Mouse (Mus musculus) small intestine, adult 2 months (tissue): ENCODE measurements around the gene Try4. TPM values are rescaled to one million over a fixed set of nuclear protein-coding genes. Genes with fewer than 3 reads are reported as not detected.

ENCODE experiments used
- H3K27ac ChIP-seq: fragments of 200-500 bp; 2 replicates; pipeline ENCODE4 v1.5.1; 2012; ENCODE audit warnings: low read depth, low read length, control low read depth, inconsistent platforms; ENCODE audit not compliant: insufficient read depth
- H3K27me3 ChIP-seq: fragments of 200-500 bp; 2 replicates; pipeline ENCODE4 v1.6.1; 2012; ENCODE audit warnings: mild to moderate bottlenecking, moderate library complexity, low read length, inconsistent platforms; ENCODE audit not compliant: control insufficient read depth, insufficient read depth
- H3K36me3 ChIP-seq: fragments of 200-500 bp; 2 replicates; pipeline ENCODE4 v1.6.1; 2012; ENCODE audit warnings: mild to moderate bottlenecking, low read length, control low read depth, inconsistent platforms; ENCODE audit not compliant: control insufficient read depth, insufficient read depth
- H3K4me1 ChIP-seq: fragments of 200-500 bp; 2 replicates; pipeline ENCODE4 v1.6.1; 2012; ENCODE audit warnings: low read length, inconsistent platforms, mixed read lengths; ENCODE audit not compliant: control insufficient read depth, insufficient read depth, insufficient read length
- H3K4me3 ChIP-seq: fragments of 200-500 bp; 2 replicates; pipeline ENCODE4 v1.5.1; 2012; ENCODE audit warnings: low read depth, mild to moderate bottlenecking, control low read depth, inconsistent platforms, low read length, moderate library complexity
- CTCF ChIP-seq: fragments of 200-500 bp; IDR thresholded peaks from 2 replicates; pipeline ENCODE4 v1.5.1; 2012; ENCODE audit warnings: low read depth, mild to moderate bottlenecking, control low read depth, inconsistent platforms, low read length, moderate library complexity, mixed read lengths; ENCODE audit not compliant: insufficient replicate concordance, insufficient read length; ENCODE audit errors: extremely low read depth
- POLR2A ChIP-seq: fragments of 200-500 bp; IDR thresholded peaks from 2 replicates; pipeline ENCODE4 v1.6.1; 2012; ENCODE audit warnings: low read depth, mild to moderate bottlenecking, control low read depth, inconsistent platforms, low read length, moderate library complexity
- WGBS: fragments of 180-500 bp; shearing (Covaris S2); methylation state at CpG from one replicate; pipeline ENCODE4 v1.1.7; 2018; 5-methylcytosine and 5-hydroxymethylcytosine counted together
- polyA plus RNA-seq: library from polyadenylated mRNA; depleted of rRNA; stranded (reverse); fragments of >200 nt; gene quantifications from 2 replicates; pipeline ENCODE4 v1.2.3, GENCODE M21; 2012; rRNA removed

The Try4 gene
- polyA plus RNA-seq, 1 experiment = 50.1 TPM

DNA sequence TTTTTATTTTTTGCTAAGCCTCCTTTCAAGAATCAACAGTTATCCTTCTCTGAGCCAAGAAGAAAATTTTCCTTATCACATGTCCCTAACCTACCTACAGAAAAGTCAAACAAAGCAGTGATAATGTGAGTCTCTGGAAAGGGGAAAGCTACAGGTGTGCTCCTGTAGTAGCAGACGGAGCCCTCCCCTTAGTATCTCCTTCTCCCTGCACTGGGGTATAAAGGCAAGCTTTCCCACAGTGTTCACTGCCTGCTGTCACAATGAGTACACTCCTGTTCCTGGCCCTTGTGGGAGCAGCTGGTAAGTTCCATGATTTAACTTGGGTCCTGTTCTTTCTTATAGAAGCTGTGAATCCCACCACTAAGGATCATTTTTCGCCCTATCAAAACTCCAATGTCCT, 51.9 kb downstream of the Try4 start, which contains the start of gene Try10:
Gene Try10, plus strand, starts transcription at position 174 of the 400 bp plus-strand sequence.
- Histone ChIP-seq H3K4me1 (no peaks in the 10 kb centered on the region), H3K27me3 (no peaks in the 10 kb centered on the region), H3K36me3 (no peaks in the 10 kb centered on the region), H3K4me3 (no peak within 1 kb of the TSS), H3K27ac (no peak within 1 kb of the TSS)
- 58% methylated on average over 2 of the region's 2 CpGs for WGBS
- TF ChIP-seq POLR2A (no peak), CTCF (no peak)

Other genes starting within 250 kb of the Try4 start
- gene Try5, start 14.6 kb downstream of the Try4 start, polyA plus RNA-seq = 14.8 and 8,245 TPM in 2 replicates
- 0.87 and 412 TPM in 2 replicates for gene Try10, start 51.8 kb downstream of the Try4 start, polyA plus RNA-seq
- 1.3 and 663 TPM in 2 replicates for gene Prss3, start 75.4 kb downstream of the Try4 start, polyA plus RNA-seq
- 0.48 and 166 TPM in 2 replicates for gene Gm5771, start 90.1 kb downstream of the Try4 start, polyA plus RNA-seq
- 63.3 TPM in 1 of 2 replicates, not detected in the other for gene Gm10334, start 143.9 kb downstream of the Try4 start, polyA plus RNA-seq
- gene Prss1, start 156.7 kb downstream of the Try4 start, polyA plus RNA-seq = 22.6 TPM in 1 of 2 replicates, not detected in the other
- gene Prss2, start 219.5 kb downstream of the Try4 start, polyA plus RNA-seq = 73.6 and 36,591 TPM in 2 replicates